Mouse (Mus musculus) testis, adult 2 months (tissue): Measurements from ENCODE around the gene Pax5.

Experiments used
- CTCF ChIP-seq: fragments of 200-500 bp; IDR thresholded peaks from 2 replicates; pipeline ENCODE4 v1.5.1; 2012; ENCODE audit warnings: low read depth, mild to moderate bottlenecking, inconsistent platforms, low read length, moderate library complexity; ENCODE audit not compliant: control insufficient read depth, insufficient read depth, insufficient replicate concordance
- POLR2A ChIP-seq: fragments of 200-500 bp; IDR thresholded peaks from 2 replicates; pipeline ENCODE4 v1.6.1; 2012; ENCODE audit warnings: low read depth, mild to moderate bottlenecking, inconsistent platforms, low read length, moderate library complexity; ENCODE audit not compliant: control insufficient read depth

- TF ChIP-seq POLR2A = no peak
- no peak for TF ChIP-seq CTCF
Observed at GRCm38 (mm10) chr4:44641831-44642587, 68.3 kb downstream of the Pax5 start.
